Mouse (Mus musculus) forebrain, embryonic 10.5 days (tissue): ENCODE measurements around the gene Ube2ql1. TPM values are rescaled to one million over a fixed set of nuclear protein-coding genes. Genes with fewer than 3 reads are reported as not detected.
A peak's percentile ranks its signal among the peaks of the same experiment; 100 is the strongest.

ENCODE experiments used
- DNase-seq: peaks from one replicate; pipeline ENCODE4 v3.0.0-alpha.2; 2017; ENCODE audit warnings: low spot score; ENCODE audit errors: extremely low spot score
- H3K27ac ChIP-seq: fragments of 300-500 bp; sonication (generic); 2 replicates; pipeline ENCODE4 v1.5.1; 2016; ENCODE audit warnings: mild to moderate bottlenecking
- H3K27me3 ChIP-seq: fragments of 300-500 bp; sonication (generic); 2 replicates; pipeline ENCODE4 v1.6.1; 2016; ENCODE audit warnings: mild to moderate bottlenecking; ENCODE audit not compliant: poor library complexity, severe bottlenecking
- H3K36me3 ChIP-seq: fragments of 300-500 bp; sonication (generic); replicated peaks from 2 replicates; pipeline ENCODE4 v1.6.1; 2016; ENCODE audit warnings: mild to moderate bottlenecking, moderate library complexity
- H3K4me1 ChIP-seq: fragments of 300-500 bp; sonication (generic); 2 replicates; pipeline ENCODE4 v1.6.1; 2016
- H3K4me3 ChIP-seq: fragments of 300-500 bp; sonication (generic); 2 replicates; pipeline ENCODE4 v1.5.1; 2016; ENCODE audit warnings: mild to moderate bottlenecking, moderate library complexity
- H3K9me3 ChIP-seq: fragments of 300-500 bp; sonication (generic); 2 replicates; pipeline ENCODE4 v1.6.1; 2016; ENCODE audit warnings: mild to moderate bottlenecking, moderate library complexity
- WGBS: fragments of 180-500 bp; shearing (Covaris S2); methylation state at CpG from one replicate; pipeline ENCODE4 v1.1.7; 2016; 5-methylcytosine and 5-hydroxymethylcytosine counted together
- polyA plus RNA-seq: library from polyadenylated mRNA; unstranded; fragments of >200 nt; fragmentation: Nextera tagmentation; extraction: Ambion mirVana; gene quantifications from 2 replicates; pipeline ENCODE4 v1.2.1, GENCODE M21; 2016

The Ube2ql1 gene
- 0.49 and 0.58 TPM in 2 replicates for polyA plus RNA-seq

GRCm38 (mm10) chr13:69739759-69740135 lies at the start of gene Ube2ql1:
Gene Ube2ql1, minus strand, starts transcription at chr13:69739889.
- H3K36me3 ChIP-seq: no peaks in the 10 kb centered on the region
- peaks cover 84% of the 10 kb centered on the region for H3K27me3 ChIP-seq
- H3K4me3 ChIP-seq: peak within 1 kb of the TSS; percentile 77
- WGBS: under 1% methylated on average over 46 of the region's 46 CpGs
- peak; percentile 82 for DNase-seq
- H3K27ac ChIP-seq: peak within 1 kb of the TSS; percentile 80
- peaks cover 37% of the 10 kb centered on the region for H3K4me1 ChIP-seq
- H3K9me3 ChIP-seq: peaks cover 4% of the 10 kb centered on the region; the same call in 1 of the 2 replicates

- Histone ChIP-seq H3K27me3 (no peaks in the 10 kb centered on the region), H3K36me3 (no peaks in the 10 kb centered on the region), H3K9me3 (no peaks in the 10 kb centered on the region), H3K4me3 (no peak overlapping the region), H3K4me1 (0 out of 2 replicates have a peak, but pooled peaks cover 3% of the 10 kb centered on the region), H3K27ac (no peak overlapping the region)
- DNase-seq: no peak
- 90% methylated on average over 5 of the region's 5 CpGs for WGBS
Measured at GRCm38 (mm10) chr13:69788704-69789103, 49.0 kb upstream of the Ube2ql1 start.

GRCm38 (mm10) chr13:69778221-69778620 lies 38.5 kb upstream of the Ube2ql1 start:
- Histone ChIP-seq H3K9me3 (no peaks in the 10 kb centered on the region), H3K36me3 (no peaks in the 10 kb centered on the region)
- 91% methylated on average over 19 of the region's 19 CpGs for WGBS

GRCm38 (mm10) chr13:69772358-69772757 lies 32.7 kb upstream of the Ube2ql1 start:
- Histone ChIP-seq H3K36me3 (no peaks in the 10 kb centered on the region), H3K4me1 (peaks cover 10% of the 10 kb centered on the region), H3K4me3 (no peak overlapping the region), H3K27ac (no peak overlapping the region), H3K9me3 (no peaks in the 10 kb centered on the region), H3K27me3 (no peaks in the 10 kb centered on the region)
- WGBS: 86% methylated on average over 4 of the region's 4 CpGs
- no peak for DNase-seq

More at GRCm38 (mm10) chr13:69778221-69778620, 38.5 kb upstream of the Ube2ql1 start:
- H3K4me1 ChIP-seq: peaks cover 10% of the 10 kb centered on the region
- H3K4me3 ChIP-seq: no peak overlapping the region
- H3K27ac ChIP-seq: no peak overlapping the region
- H3K27me3 ChIP-seq: no peaks in the 10 kb centered on the region
- no peak for DNase-seq

GRCm38 (mm10) chr13:69770538-69771456 lies 31.1 kb upstream of the Ube2ql1 start:
- Histone ChIP-seq H3K36me3 (no peaks in the 10 kb centered on the region), H3K4me1 (peaks cover 6% of the 10 kb centered on the region), H3K4me3 (no peak overlapping the region), H3K27me3 (no peaks in the 10 kb centered on the region), H3K27ac (no peak overlapping the region), H3K9me3 (no peaks in the 10 kb centered on the region)
- no peak for DNase-seq
- 93% methylated on average over 12 of the region's 12 CpGs for WGBS

- Histone ChIP-seq H3K27ac (no peak overlapping the region), H3K36me3 (no peaks in the 10 kb centered on the region), H3K4me3 (no peak overlapping the region), H3K4me1 (no peaks in the 10 kb centered on the region), H3K27me3 (no peaks in the 10 kb centered on the region), H3K9me3 (no peaks in the 10 kb centered on the region)
- no peak for DNase-seq
- 91% methylated on average over 10 of the region's 10 CpGs for WGBS
Measured at GRCm38 (mm10) chr13:69768152-69768551, 28.5 kb upstream of the Ube2ql1 start.

- no peak for DNase-seq
- 91% methylated on average over 9 of the region's 9 CpGs for WGBS
- H3K4me1 ChIP-seq: no peaks in the 10 kb centered on the region
- H3K27ac ChIP-seq: no peak overlapping the region
- H3K4me3 ChIP-seq: no peak overlapping the region
- H3K36me3 ChIP-seq: no peaks in the 10 kb centered on the region
- no peaks in the 10 kb centered on the region for H3K27me3 ChIP-seq
- no peaks in the 10 kb centered on the region for H3K9me3 ChIP-seq
Measured at GRCm38 (mm10) chr13:69764646-69765045, 25.0 kb upstream of the Ube2ql1 start.

GRCm38 (mm10) chr13:69761393-69761792 lies 21.7 kb upstream of the Ube2ql1 start:
- no peaks in the 10 kb centered on the region for H3K4me1 ChIP-seq
- H3K27ac ChIP-seq: no peak overlapping the region
- no peaks in the 10 kb centered on the region for H3K27me3 ChIP-seq
- no peak for DNase-seq
- H3K4me3 ChIP-seq: no peak overlapping the region
- no peaks in the 10 kb centered on the region for H3K9me3 ChIP-seq
- WGBS: 91% methylated on average over 10 of the region's 10 CpGs
- H3K36me3 ChIP-seq: no peaks in the 10 kb centered on the region

- Histone ChIP-seq H3K9me3 (no peaks in the 10 kb centered on the region), H3K27me3 (no peaks in the 10 kb centered on the region), H3K27ac (no peak overlapping the region), H3K4me3 (no peak overlapping the region), H3K4me1 (no peaks in the 10 kb centered on the region), H3K36me3 (no peaks in the 10 kb centered on the region)
- 82% methylated on average over 6 of the region's 6 CpGs for WGBS
- DNase-seq: no peak
Measured at GRCm38 (mm10) chr13:69758979-69759378, 19.3 kb upstream of the Ube2ql1 start.

GRCm38 (mm10) chr13:69752875-69753274 lies 13.2 kb upstream of the Ube2ql1 start:
- Histone ChIP-seq H3K27me3 (peaks cover 45% of the 10 kb centered on the region), H3K27ac (no peak overlapping the region), H3K4me1 (peaks cover 12% of the 10 kb centered on the region), H3K4me3 (no peak overlapping the region), H3K9me3 (no peaks in the 10 kb centered on the region), H3K36me3 (no peaks in the 10 kb centered on the region)
- 94% methylated on average over 2 of the region's 2 CpGs for WGBS
- DNase-seq: no peak

GRCm38 (mm10) chr13:69751510-69751909 lies 11.8 kb upstream of the Ube2ql1 start:
- Histone ChIP-seq H3K36me3 (no peaks in the 10 kb centered on the region), H3K27me3 (peaks cover 56% of the 10 kb centered on the region), H3K4me3 (no peak overlapping the region), H3K9me3 (no peaks in the 10 kb centered on the region), H3K4me1 (peaks cover 12% of the 10 kb centered on the region), H3K27ac (no peak overlapping the region)
- no peak for DNase-seq
- WGBS: 90% methylated on average over 6 of the region's 6 CpGs

- 19% methylated on average over 4 of the region's 4 CpGs for WGBS
Measured at GRCm38 (mm10) chr13:69748756-69749155, 9.1 kb upstream of the Ube2ql1 start.

More at GRCm38 (mm10) chr13:69748756-69749155, 9.1 kb upstream of the Ube2ql1 start:
- DNase-seq: no peak
- Histone ChIP-seq H3K36me3 (no peaks in the 10 kb centered on the region), H3K27me3 (peaks cover 70% of the 10 kb centered on the region), H3K4me1 (peaks cover 12% of the 10 kb centered on the region), H3K9me3 (no peaks in the 10 kb centered on the region), H3K27ac (no peak overlapping the region), H3K4me3 (no peak overlapping the region)
